Mouse (Mus musculus) ES-Bruce4 (cell line): Measurements from ENCODE around the gene Tmprss11e.

Experiments used
- CTCF ChIP-seq: IDR thresholded peaks from one replicate; pipeline ENCODE4 v1.8.1; 2011; ENCODE audit warnings: low read depth, low read length
- EP300 ChIP-seq: IDR thresholded peaks from 2 replicates; pipeline ENCODE4 v1.6.1; 2011; ENCODE audit warnings: low read depth, low read length; ENCODE audit not compliant: insufficient read depth
- POLR2A ChIP-seq: IDR thresholded peaks from one replicate; pipeline ENCODE4 v1.8.1; 2011; ENCODE audit warnings: low read length; ENCODE audit not compliant: insufficient read depth

DNA sequence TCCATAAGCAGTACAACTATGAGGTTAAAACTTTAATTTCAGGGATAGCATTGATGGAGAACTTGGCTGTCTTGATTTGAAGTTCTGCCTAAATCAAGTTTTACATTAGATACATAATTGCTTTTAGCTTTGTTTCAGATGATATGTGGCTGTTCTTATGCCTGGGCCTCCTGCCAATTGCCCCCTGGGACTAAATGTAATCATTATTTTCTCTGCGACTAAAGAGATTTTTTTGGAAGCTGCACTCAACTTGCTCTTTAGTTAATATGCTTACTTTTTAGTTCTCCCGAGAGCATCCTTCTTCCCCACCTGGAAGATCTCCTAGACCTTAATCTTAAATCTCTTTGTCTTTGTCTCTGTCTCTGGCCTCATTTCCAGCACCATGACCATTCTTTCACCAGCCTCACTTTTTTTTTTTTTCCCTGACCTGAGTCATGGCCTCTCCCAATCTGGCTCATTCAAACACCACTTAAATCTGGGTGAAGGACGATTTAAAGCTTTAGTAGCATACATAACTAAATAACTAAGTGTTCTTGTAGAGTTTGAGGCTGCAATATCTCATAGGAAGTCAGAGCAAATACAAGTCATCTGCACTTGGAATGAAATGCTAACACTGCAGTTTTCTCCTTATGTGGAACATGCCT is 23.5 kb upstream of the Tmprss11e start:
- TF ChIP-seq CTCF (no peak), EP300 (no peak), POLR2A (no peak)
